Mouse (Mus musculus): ENCODE results near the gene Kcnd3. TPM values are rescaled to one million over a fixed set of nuclear protein-coding genes. Genes with fewer than 3 reads are reported as not detected.

The Kcnd3 gene
- polyA plus RNA-seq, 1 experiment from 2014 or later, result 4.6 TPM

DNA sequence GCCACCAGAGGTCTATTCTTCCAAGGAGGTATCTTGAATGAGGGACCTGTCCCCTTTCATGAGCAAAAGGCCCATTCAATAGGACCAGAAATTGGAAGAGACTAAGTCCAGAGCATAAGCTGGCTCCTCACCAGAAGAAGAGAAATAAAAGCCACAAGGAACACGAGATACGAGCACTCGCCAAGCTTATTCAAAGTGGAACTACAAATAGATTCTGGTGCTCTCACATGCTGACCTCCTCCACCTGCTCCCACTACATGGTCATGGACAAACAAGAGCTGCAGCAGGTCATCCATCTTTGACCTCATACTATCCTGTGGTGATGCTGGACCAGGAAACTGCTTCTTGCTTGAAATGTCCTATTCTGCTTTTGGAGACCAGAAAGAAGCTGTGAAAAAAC, 180.9 kb downstream of the Kcnd3 start:
- no peak overlapping the region for H3K9ac ChIP-seq
- no peaks in the 10 kb centered on the region for H3K36me3 ChIP-seq
- no peak overlapping the region for H3K27ac ChIP-seq (replicated peaks)
- H3K9me3 ChIP-seq, result no peaks in the 10 kb centered on the region
- no peak for ATAC-seq (ENCODE audit: low read depth)
- no peak overlapping the region for H3K4me2 ChIP-seq
- no peaks in the 10 kb centered on the region for H3K27me3 ChIP-seq
- 86% methylated on average over 3 of the region's 3 CpGs for WGBS
- H3K4me3 ChIP-seq, result no peak overlapping the region
- H3K4me1 ChIP-seq (replicated peaks), result peaks cover 12% of the 10 kb centered on the region

DNA sequence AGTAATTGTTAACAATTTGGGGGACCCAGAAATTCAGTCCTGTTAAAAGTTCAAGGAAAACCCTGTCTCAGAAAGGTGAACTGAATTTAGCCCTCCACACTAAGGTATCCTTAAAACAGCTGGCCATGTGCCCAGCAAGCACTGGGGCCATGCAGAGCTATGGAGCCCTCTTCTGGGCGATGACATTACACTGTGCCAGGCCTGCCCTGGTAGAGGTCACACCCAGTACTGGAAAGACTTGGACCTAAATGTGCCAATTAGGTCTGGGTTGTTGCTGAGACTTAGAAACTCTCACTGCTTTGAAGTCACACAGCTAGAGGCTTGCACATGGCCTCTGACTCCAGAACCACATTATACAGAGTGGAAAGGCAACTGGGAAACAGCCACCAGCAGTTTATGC, 190.1 kb downstream of the Kcnd3 start:
- ATAC-seq (ENCODE audit: low read depth), result no peak
- no peaks in the 10 kb centered on the region for H3K4me1 ChIP-seq (replicated peaks)

DNA sequence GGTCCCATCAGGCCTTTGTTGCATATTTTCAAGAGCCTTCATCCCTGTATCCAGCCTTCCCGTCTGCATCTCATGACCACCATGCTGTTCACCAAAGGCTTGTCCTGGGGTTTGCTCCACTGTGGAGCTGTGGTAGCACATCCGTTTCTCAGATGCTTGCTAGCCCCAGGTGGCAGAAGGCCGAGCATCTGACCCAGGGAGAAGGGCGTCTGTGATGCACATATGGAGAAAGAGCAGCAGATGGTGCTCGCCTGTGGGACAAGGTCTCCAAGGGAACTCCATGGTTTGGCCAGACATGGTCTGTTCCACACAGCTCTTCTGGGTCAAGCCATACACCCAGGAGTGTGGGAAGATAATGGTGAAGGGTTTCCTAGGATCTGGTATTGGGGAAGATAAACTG, 191.4 kb downstream of the Kcnd3 start:
- H3K36me3 ChIP-seq, result no peaks in the 10 kb centered on the region
- no peaks in the 10 kb centered on the region for H3K9me3 ChIP-seq
- H3K4me1 ChIP-seq (replicated peaks), result no peaks in the 10 kb centered on the region
- no peak for ATAC-seq (ENCODE audit: low read depth)
- H3K4me2 ChIP-seq, result no peak overlapping the region
- H3K4me3 ChIP-seq, result no peak overlapping the region
- 81% methylated on average over 5 of the region's 5 CpGs for WGBS
- no peak overlapping the region for H3K9ac ChIP-seq
- H3K27me3 ChIP-seq, result no peaks in the 10 kb centered on the region
- H3K27ac ChIP-seq (replicated peaks), result no peak overlapping the region

More for the DNA sequence above, 190.1 kb downstream of the Kcnd3 start:
- no peak overlapping the region for H3K9ac ChIP-seq
- no peaks in the 10 kb centered on the region for H3K27me3 ChIP-seq
- no peaks in the 10 kb centered on the region for H3K9me3 ChIP-seq
- H3K36me3 ChIP-seq, result no peaks in the 10 kb centered on the region
- no peak overlapping the region for H3K27ac ChIP-seq (replicated peaks)
- WGBS, result 71% methylated on average over 1 of the region's 1 CpGs
- H3K4me2 ChIP-seq, result no peak overlapping the region
- H3K4me3 ChIP-seq, result no peak overlapping the region

DNA sequence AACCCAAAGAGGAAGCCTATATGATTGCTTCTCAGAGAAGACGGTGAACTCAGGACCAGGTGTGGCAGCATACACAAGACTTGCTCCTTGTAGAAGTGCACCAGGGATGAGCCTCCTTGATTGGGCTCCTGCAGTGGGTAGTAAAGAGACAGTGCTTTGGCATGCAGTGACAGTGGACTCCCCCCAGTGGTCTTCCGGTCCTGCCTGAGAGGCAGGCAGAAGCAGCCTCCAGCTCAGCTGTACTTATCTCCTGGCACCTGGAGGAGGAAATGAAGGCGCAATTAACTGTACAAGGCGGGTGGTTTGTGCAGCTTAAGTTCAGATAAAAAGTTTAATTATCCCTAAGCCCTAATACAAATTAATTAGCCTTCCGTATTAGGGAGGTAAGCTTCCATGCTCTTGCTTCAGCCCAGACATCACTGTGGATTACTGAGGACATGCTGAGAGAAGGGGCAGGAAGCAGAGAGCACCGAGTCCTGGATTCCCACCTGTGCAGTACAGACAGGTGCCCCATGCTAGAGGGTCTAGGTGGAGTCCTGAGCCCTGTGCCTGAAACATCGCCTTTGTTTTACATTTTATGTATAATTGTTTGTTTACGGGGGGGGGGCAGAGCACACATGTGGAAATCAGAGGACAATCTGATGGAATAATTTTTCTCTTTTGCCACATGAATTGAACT, 196.9 kb downstream of the Kcnd3 start:
- Histone ChIP-seq H3K36me3 (no peaks in the 10 kb centered on the region), H3K4me3 (no peak overlapping the region), H3K9me3 (no peaks in the 10 kb centered on the region), H3K4me2 (no peak overlapping the region), H3K4me1 (replicated peaks) (no peaks in the 10 kb centered on the region), H3K27me3 (no peaks in the 10 kb centered on the region), H3K27ac (replicated peaks) (no peak overlapping the region), H3K9ac (no peak overlapping the region)
- ATAC-seq (ENCODE audit: low read depth), result peak; percentile 40; the same call in 1 of the 2 replicates
- WGBS, result 76% methylated on average over 8 of the region's 8 CpGs

DNA sequence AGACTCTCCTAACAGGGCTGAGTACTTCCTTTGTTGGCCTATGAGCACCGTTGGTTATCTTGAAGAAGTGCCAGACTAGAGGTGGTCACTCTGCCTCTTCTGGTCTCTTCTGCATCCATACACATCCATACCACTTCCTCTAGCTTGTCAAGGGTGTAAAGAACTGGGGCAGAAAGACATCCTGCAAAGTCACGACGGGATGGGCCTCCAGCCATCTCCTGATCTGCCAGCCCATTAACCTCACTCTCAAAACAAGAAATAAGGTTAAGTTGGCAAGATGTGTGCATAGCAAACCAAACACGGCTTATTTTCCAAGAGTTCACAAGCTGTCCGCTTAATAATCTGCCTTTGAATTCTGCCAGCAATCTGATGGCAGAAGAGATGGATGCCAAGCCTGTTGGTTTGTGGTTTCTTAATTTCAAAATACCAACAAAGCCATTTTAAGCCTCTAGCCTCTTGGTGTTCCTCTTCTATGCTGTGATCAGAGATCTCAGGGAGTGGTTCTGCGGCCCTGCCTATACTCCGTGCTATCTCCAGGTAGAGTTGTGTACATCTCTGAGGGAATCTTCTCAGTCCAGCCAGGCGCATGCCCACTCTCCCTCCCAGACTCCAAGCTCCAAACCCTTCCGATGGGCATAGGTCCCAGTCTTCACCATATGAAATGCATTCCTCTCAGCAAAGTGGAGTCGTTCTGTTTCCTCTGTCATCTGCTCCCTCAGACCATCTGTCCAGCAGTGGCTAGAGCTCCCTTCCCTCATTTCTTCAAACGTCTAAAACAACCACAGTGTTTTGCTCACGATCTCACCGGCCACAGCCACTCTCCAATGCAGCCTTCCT, 201.6 kb downstream of the Kcnd3 start:
- H3K27me3 ChIP-seq, result no peaks in the 10 kb centered on the region
- H3K27ac ChIP-seq (replicated peaks), result no peak overlapping the region
- 91% methylated on average over 13 of the region's 13 CpGs for WGBS
- no peaks in the 10 kb centered on the region for H3K4me1 ChIP-seq (replicated peaks)
- H3K4me3 ChIP-seq, result no peak overlapping the region
- no peaks in the 10 kb centered on the region for H3K9me3 ChIP-seq
- no peak overlapping the region for H3K4me2 ChIP-seq
- no peak overlapping the region for H3K9ac ChIP-seq
- H3K36me3 ChIP-seq, result no peaks in the 10 kb centered on the region
- ATAC-seq (ENCODE audit: low read depth), result no peak

DNA sequence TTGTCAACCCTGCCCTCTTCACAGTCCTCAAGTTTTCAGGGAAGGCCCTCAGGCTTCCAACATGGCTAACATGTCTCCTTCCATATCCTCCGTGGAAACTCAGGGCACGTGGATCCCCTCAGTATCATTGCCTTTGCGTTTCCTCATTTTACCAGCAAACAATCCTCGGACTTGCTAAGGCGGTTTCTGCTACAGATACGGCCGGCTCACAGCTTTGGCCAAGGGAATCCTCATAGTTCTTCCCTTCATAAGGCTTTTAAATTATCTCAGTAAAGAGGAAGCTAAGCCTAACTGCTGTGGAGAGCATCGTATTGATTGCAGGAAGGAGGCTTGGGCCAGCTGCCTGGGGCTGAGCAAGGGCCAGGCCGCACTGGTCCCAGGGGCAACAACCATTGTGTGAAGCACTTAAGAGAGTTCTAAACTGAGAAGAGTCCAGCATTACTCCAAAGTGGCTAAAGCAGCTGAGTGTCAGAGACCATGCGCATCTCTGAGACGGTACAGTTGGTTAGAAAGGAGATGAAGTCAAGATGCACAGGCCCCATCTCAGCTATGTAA, 203.0 kb downstream of the Kcnd3 start:
- 90% methylated on average over 11 of the region's 11 CpGs for WGBS
- Histone ChIP-seq H3K27ac (replicated peaks) (no peak overlapping the region), H3K4me2 (no peak overlapping the region), H3K4me3 (no peak overlapping the region), H3K9me3 (no peaks in the 10 kb centered on the region), H3K27me3 (no peaks in the 10 kb centered on the region), H3K4me1 (replicated peaks) (no peaks in the 10 kb centered on the region), H3K9ac (no peak overlapping the region), H3K36me3 (no peaks in the 10 kb centered on the region)
- no peak for ATAC-seq (ENCODE audit: low read depth)

DNA sequence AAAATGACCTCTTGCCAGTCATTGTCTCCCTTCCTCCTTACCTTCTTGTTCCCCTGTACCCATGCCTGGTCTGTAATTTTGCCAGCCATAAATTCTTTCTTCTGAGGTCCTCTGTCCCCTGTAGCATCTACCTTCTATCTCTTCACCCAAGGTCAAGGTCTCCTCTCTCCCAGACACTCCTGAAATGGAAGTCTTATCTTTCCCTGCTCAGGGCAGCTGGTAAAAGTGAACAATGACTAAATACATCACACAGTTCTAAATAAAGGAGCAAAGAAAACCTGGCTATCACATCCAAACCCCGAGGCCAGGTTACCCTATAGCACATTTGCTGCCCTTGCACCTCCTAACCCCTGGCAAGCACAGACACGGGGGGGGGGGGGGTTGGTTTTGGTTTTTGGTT, 208.4 kb downstream of the Kcnd3 start:
- ATAC-seq (ENCODE audit: low read depth), result no peak
- H3K9ac ChIP-seq, result no peak overlapping the region
- H3K36me3 ChIP-seq, result no peaks in the 10 kb centered on the region
- H3K27me3 ChIP-seq, result no peaks in the 10 kb centered on the region
- no peak overlapping the region for H3K4me2 ChIP-seq
- H3K9me3 ChIP-seq, result no peaks in the 10 kb centered on the region
- no peaks in the 10 kb centered on the region for H3K4me1 ChIP-seq (replicated peaks)
- no peak overlapping the region for H3K4me3 ChIP-seq
- H3K27ac ChIP-seq (replicated peaks), result no peak overlapping the region
- WGBS, result 68% methylated on average over 2 of the region's 2 CpGs

DNA sequence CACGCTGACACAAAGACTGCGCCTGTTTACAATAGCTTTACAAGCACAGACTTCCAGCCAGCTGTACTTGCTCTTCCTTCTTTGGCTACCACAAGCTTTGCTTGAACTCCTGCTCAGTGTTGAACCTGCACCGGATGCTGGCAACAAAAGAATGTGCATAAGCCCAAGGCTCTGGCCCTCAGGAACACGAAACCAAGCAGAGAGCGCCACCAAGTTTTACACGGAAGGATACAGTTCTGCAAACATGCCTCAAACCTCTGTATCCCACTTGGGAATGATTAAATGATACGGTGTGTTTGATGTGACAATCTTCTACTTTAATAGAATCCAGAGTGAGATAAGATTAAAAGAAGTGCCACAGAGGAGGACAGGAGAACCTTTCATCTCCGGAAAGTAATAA, 210.9 kb downstream of the Kcnd3 start:
- H3K4me1 ChIP-seq (replicated peaks), result no peaks in the 10 kb centered on the region
- H3K9me3 ChIP-seq, result no peaks in the 10 kb centered on the region
- H3K4me2 ChIP-seq, result no peak overlapping the region
- no peaks in the 10 kb centered on the region for H3K27me3 ChIP-seq
- H3K4me3 ChIP-seq, result no peak overlapping the region
- H3K27ac ChIP-seq (replicated peaks), result no peak overlapping the region
- ATAC-seq (ENCODE audit: low read depth), result no peak
- WGBS, result 88% methylated on average over 8 of the region's 8 CpGs
- H3K36me3 ChIP-seq, result no peaks in the 10 kb centered on the region
- H3K9ac ChIP-seq, result no peak overlapping the region

DNA sequence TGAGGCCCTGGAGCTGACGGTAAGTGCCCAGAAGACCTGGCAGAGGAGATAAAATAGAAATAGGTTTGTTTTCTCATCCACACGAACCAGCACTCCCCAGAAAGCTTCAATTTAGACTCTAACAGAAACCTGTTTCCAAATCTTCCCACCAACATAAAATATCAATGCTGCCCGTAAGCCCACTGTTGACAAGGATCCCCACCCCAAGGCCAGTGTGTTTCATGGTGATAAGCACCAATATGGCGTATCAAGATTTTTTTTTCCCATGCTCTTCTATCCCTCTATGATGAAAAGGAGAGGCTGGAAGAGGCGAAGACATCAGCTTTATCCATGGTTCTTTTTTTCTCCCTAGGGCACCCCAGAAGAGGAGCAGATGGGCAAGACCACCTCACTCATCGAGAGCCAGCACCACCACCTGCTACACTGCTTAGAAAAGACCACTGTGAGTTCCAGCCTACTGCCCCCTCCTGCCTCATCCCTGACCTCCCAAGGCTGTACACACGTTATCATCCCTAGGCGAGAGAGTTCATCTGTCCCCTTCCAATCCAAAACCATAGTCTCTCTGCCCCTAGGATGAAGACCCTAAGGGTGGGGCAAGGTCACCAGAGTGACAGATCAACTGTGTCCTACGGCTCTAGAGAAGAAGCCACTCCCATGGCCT, 213.1 kb downstream of the Kcnd3 start:
- Histone ChIP-seq H3K9me3 (no peaks in the 10 kb centered on the region), H3K27ac (replicated peaks) (no peak overlapping the region), H3K4me2 (no peak overlapping the region), H3K36me3 (no peaks in the 10 kb centered on the region), H3K4me3 (no peak overlapping the region), H3K27me3 (no peaks in the 10 kb centered on the region), H3K9ac (no peak overlapping the region), H3K4me1 (replicated peaks) (no peaks in the 10 kb centered on the region)
- 83% methylated on average over 9 of the region's 9 CpGs for WGBS
- ATAC-seq (ENCODE audit: low read depth), result no peak

DNA sequence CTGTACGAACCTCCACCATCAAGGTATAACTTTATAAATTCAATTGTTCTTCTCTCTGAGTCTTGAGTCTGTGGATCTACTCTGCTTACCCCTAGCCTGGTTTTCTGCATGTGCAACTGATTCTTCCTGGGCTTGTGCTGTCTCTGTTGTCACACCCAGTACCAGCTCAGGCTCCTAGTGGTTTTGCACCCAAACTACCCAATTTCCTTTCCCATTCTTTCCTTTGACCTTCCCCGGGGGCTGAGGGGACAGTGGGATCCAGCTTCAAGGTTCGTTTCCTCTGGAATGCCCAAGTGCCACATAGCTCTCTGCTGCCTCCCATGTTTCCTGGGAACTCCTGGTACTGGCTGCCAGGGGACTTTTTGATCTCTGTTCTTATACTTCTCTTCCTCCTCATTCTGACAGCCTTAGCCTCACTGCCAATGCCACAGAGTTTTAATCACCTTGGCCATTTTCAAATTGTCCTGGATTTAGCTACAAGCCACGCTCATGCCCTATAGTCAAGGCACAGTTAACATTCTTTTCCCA, 214.9 kb downstream of the Kcnd3 start:
- Histone ChIP-seq H3K4me3 (no peak overlapping the region), H3K27ac (replicated peaks) (no peak overlapping the region), H3K27me3 (no peaks in the 10 kb centered on the region), H3K9me3 (no peaks in the 10 kb centered on the region), H3K4me2 (no peak overlapping the region), H3K4me1 (replicated peaks) (no peaks in the 10 kb centered on the region), H3K36me3 (no peaks in the 10 kb centered on the region), H3K9ac (no peak overlapping the region)
- WGBS, result 66% methylated on average over 4 of the region's 4 CpGs
- ATAC-seq (ENCODE audit: low read depth), result no peak

DNA sequence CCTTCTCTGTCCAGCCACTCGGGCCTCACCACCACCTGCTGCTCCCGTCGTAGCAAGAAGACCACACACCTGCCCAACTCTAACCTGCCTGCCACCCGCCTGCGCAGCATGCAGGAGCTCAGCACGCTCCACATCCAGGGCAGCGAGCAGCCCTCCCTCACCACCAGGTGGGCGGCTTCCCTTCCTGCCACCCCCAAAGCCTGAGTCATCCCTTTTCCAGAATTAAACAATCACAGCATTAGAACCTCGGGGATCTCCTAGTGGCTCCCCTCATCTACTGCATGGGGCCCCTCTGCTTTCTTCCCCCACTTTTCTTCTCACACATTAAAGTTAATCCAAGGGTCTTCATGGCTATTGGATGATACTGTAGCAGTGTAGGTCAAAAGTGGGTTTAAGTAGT, 216.0 kb downstream of the Kcnd3 start:
- no peaks in the 10 kb centered on the region for H3K27me3 ChIP-seq
- no peak overlapping the region for H3K27ac ChIP-seq (replicated peaks)
- no peaks in the 10 kb centered on the region for H3K36me3 ChIP-seq
- ATAC-seq (ENCODE audit: low read depth), result no peak
- WGBS, result 51% methylated on average over 9 of the region's 9 CpGs
- H3K9me3 ChIP-seq, result no peaks in the 10 kb centered on the region
- no peak overlapping the region for H3K4me2 ChIP-seq
- H3K9ac ChIP-seq, result no peak overlapping the region
- H3K4me3 ChIP-seq, result no peak overlapping the region
- H3K4me1 ChIP-seq (replicated peaks), result no peaks in the 10 kb centered on the region

DNA sequence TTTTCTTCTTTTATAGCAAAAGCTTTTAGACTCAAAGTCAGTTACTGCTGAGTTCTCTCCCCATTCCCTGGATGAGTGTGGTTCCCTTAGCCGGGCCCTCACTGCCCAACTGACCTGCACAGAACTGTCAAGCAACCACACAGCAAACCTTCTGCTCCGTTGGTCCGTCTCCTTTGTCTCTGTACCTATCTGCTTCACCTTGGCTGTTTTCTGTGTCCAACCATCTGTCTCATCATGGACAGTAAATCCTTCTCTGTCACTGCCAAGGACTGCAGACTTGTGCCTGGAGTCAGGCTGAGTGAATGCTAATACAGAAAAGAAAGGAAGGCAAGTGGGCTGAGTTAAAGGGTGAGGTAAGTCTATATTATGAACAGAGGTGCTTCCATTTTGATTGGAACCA, 217.6 kb downstream of the Kcnd3 start:
- Histone ChIP-seq H3K4me3 (no peak overlapping the region), H3K4me2 (no peak overlapping the region), H3K4me1 (replicated peaks) (no peaks in the 10 kb centered on the region), H3K9me3 (no peaks in the 10 kb centered on the region), H3K9ac (no peak overlapping the region), H3K27ac (replicated peaks) (no peak overlapping the region), H3K36me3 (no peaks in the 10 kb centered on the region), H3K27me3 (no peaks in the 10 kb centered on the region)
- WGBS, result 93% methylated on average over 3 of the region's 3 CpGs
- no peak for ATAC-seq (ENCODE audit: low read depth)

Measured in neural tube, embryonic 13.5 days (tissue).